Mouse (Mus musculus): ENCODE data around the gene Plekha4. TPM values are rescaled to one million over a fixed set of nuclear protein-coding genes. Genes with fewer than 3 reads are reported as not detected.
A peak's percentile ranks its signal among the peaks of the same experiment; 100 is the strongest.

Gene Plekha4
- polyA plus RNA-seq, 1 experiment from 2014 or later: 2.2 TPM

GRCm38 (mm10) chr7:45537602-45538001 lies 11.5 kb downstream of the Plekha4 start:
- CTCF ChIA-PET: interaction anchor here (0.7 to 1.8 kb wide), 3 partner anchors 9 to 67 kb away, joined by 3 to 6 read pairs (median 3); no protein-coding TSS in a partner anchor
- in situ Hi-C loops (cut with MboI; ENCODE audit: low pct_unique_long_range_greater_than_20kb): no loop called here
- TF ChIP-seq CTCF (IDR thresholded peaks at IDR 0.05): no peak
- ATAC-seq (no peak), DNase-seq (ENCODE audit: low read depth, low spot score) (no peak)
- no peaks in the 10 kb centered on the region for H3K27me3 ChIP-seq
- POLR2A ChIA-PET: interaction anchor here (1.4 kb wide), 1 partner anchor 13 kb away, joined by 3 read pairs; no protein-coding TSS in a partner anchor

- POLR2A ChIA-PET: interaction anchor here (0.7 to 1.4 kb wide), 5 partner anchors 13 to 33 kb away, joined by 3 to 4 read pairs (median 3); no protein-coding TSS in a partner anchor
- TF ChIP-seq CTCF (IDR thresholded peaks at IDR 0.05): no peak
- CTCF ChIA-PET: interaction anchor here (0.7 to 1.8 kb wide), 7 partner anchors 10 to 67 kb away, joined by 3 to 7 read pairs (median 4); no protein-coding TSS in a partner anchor
- no peak for DNase-seq (ENCODE audit: low read depth, low spot score)
- ATAC-seq: peak; percentile 65
- in situ Hi-C loops (cut with MboI; ENCODE audit: low pct_unique_long_range_greater_than_20kb): no loop called here
- no peaks in the 10 kb centered on the region for H3K27me3 ChIP-seq
These were observed 12.3 kb downstream of the Plekha4 start for GRCm38 (mm10) chr7:45538163-45539041.

DNA sequence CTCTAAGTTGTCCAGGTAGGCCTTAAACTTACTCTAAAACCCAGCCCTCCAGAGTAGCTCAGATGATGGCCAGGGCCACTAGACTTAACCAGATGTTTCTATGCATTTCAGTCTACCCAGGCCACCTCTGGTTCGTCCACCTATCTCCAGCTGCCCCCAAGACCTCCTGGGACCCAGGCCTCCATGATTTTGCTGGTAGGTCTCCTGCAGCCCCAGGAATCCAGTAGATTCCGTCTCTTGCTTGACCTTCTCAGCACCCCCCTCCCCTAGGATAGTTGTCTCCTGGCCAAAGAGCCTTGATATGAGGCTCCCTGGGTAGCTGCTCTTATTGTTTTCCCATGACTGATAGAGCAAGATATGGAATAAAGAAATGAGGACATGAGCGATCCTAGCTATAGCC lies 13.0 kb downstream of the Plekha4 start:
- ChIA-PET POLR2A (interaction anchor here (0.6 to 1.4 kb wide), 4 partner anchors 12 to 48 kb away, joined by 3 to 4 read pairs (median 3); no protein-coding TSS in a partner anchor), CTCF (interaction anchor here (0.8 to 1.8 kb wide), 7 partner anchors 16 to 68 kb away, joined by 3 to 7 read pairs (median 4); partner anchors contain the start of gene Nucb1)
- no peak for TF ChIP-seq CTCF (IDR thresholded peaks at IDR 0.05)
- ATAC-seq (no peak), DNase-seq (ENCODE audit: low read depth, low spot score) (no peak)
- H3K27me3 ChIP-seq: no peaks in the 10 kb centered on the region
- in situ Hi-C loops (cut with MboI; ENCODE audit: low pct_unique_long_range_greater_than_20kb): no loop called here

GRCm38 (mm10) chr7:45540213-45540612 lies 14.1 kb downstream of the Plekha4 start:
- POLR2A ChIA-PET: interaction anchor here (0.6 to 1.4 kb wide), 4 partner anchors 9 to 41 kb away, joined by 3 read pairs; no protein-coding TSS in a partner anchor
- ATAC-seq: no peak
- in situ Hi-C loops (cut with MboI; ENCODE audit: low pct_unique_long_range_greater_than_20kb): no loop called here
- DNase-seq (ENCODE audit: low read depth, low spot score): no peak
- TF ChIP-seq CTCF (IDR thresholded peaks at IDR 0.05): no peak
- no peaks in the 10 kb centered on the region for H3K27me3 ChIP-seq
- CTCF ChIA-PET: interaction anchor here (0.9 to 1.7 kb wide), 3 partner anchors 15 to 63 kb away, joined by 3 to 7 read pairs (median 4); no protein-coding TSS in a partner anchor

DNA sequence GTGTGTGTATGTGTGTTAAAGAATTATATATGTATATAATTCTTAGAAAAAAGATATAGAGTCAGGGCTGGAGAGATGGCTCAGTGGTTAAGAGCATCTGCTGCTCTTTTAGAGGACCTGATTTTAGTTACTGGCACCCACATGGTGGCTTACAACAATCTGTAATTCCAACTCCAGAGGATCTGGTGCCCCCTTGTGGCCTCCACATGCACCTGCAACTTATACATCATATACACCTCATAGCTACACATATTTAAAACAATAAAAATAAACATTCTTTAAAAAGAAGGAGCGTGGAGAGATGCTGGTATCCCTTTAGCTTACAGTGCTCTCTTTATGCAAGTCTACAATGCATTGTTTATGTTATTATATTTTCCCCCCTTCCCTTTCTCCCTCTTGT lies 18.4 kb downstream of the Plekha4 start:
- no peak for TF ChIP-seq CTCF (IDR thresholded peaks at IDR 0.05)
- DNase-seq (ENCODE audit: low read depth, low spot score): no peak
- no peak for ATAC-seq
- CTCF ChIA-PET: no interaction called here
- in situ Hi-C loops (cut with MboI; ENCODE audit: low pct_unique_long_range_greater_than_20kb): no loop called here
- no peaks in the 10 kb centered on the region for H3K27me3 ChIP-seq
- POLR2A ChIA-PET: interaction anchor here (0.8 kb wide), 1 partner anchor 78 kb away, joined by 5 read pairs; the partner anchor contains the start of gene Bax

DNA sequence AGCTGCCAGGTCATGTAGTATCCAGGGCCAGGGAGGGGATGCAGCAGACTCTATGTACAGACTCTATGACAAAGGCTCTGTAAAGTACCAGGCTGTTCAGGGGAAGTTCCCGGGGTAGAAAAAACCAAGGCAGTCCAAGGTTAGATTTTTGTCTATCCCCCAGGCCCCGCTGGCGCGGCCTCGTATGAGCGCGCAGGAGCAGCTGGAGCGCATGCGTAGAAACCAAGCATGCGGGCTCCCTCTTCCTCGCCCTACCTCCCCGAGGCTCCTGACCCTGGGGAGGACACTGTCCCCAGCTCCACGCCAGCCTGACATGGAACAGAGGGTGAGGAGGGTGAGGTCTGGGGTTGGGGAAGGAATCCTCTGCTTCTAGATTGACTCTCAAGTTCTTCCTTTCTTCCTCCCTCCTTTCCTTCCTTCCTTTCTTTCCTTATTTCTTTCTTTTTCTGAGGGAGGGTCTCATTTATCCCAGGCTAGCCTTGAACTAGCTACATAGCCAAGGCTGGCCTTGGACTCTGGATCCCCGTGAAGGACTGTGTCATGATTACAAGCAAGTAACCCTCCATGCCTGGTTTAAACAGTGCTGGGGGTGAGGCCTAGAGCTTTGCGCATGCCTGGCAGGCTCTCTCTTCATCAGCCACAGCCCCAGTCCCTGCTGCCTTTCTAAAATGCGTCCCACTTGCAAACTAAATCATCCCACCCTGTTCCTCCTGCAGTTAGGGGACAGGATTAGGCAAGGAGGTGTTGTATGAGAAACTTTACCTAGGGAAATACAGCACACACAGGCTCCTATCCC lies 23.7 kb downstream of the Plekha4 start:
- H3K27me3 ChIP-seq: no peaks in the 10 kb centered on the region
- no peak for DNase-seq (ENCODE audit: low read depth, low spot score)

DNA sequence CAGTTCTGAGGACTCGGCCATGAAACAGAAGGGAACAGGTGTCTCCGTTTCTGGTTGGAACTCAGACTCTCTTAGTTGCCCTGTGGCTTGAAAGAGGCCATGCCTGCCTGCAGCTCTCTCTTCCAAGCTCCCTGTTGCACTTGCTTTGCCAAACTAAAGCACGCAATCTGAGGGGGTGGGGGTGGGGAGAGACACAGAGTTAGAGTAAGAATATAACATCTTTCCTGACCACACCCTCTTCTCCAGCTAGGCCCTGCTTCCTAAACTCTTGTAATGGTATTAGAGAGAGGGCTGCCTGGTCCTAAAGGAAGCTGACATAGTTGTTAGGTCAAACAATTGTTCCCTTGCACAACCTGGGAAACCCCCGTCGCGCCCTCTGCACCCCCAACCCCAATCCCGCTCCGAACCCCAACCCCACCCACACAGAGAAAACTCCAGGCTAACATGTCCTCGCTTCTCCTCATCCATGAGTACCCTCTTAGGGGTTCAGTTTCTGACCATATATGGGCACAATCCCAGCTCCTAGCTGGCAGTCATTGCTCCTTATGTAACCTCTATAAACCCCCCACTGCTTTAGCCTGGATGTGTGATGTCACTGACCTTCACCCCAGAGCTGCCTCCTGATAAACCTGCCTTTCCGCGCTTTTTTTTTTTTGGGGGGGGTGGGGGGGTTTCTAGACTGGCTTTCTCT lies 24.8 kb downstream of the Plekha4 start:
- ChIA-PET CTCF (interaction anchor here (1.2 to 1.7 kb wide), 2 partner anchors 10 to 43 kb away, joined by 3 to 4 read pairs; no protein-coding TSS in a partner anchor), POLR2A (interaction anchor here (1.4 kb wide), 1 partner anchor 11 kb away, joined by 3 read pairs; no protein-coding TSS in a partner anchor)
- no peak for TF ChIP-seq CTCF (IDR thresholded peaks at IDR 0.05)
- H3K27me3 ChIP-seq: no peaks in the 10 kb centered on the region
- DNase-seq (ENCODE audit: low read depth, low spot score) (no peak), ATAC-seq (no peak)
- in situ Hi-C loops (cut with MboI; ENCODE audit: low pct_unique_long_range_greater_than_20kb): no loop called here

More for the DNA sequence above, 23.7 kb downstream of the Plekha4 start:
- in situ Hi-C loops (cut with MboI; ENCODE audit: low pct_unique_long_range_greater_than_20kb): no loop called here
- CTCF ChIA-PET: interaction anchor here (1.2 to 1.7 kb wide), 2 partner anchors 11 to 44 kb away, joined by 3 to 4 read pairs; no protein-coding TSS in a partner anchor
- POLR2A ChIA-PET: interaction anchor here (1.1 kb wide), 1 partner anchor 10 kb away, joined by 3 read pairs; no protein-coding TSS in a partner anchor
- TF ChIP-seq CTCF (IDR thresholded peaks at IDR 0.05): no peak
- no peak for ATAC-seq

- no peaks in the 10 kb centered on the region for H3K27me3 ChIP-seq
- ChIA-PET CTCF (interaction anchor here (1.7 kb wide), 1 partner anchor 42 kb away, joined by 3 read pairs; no protein-coding TSS in a partner anchor), POLR2A (interaction anchor here (1.4 kb wide), 1 partner anchor 12 kb away, joined by 3 read pairs; no protein-coding TSS in a partner anchor)
- in situ Hi-C loops (cut with MboI; ENCODE audit: low pct_unique_long_range_greater_than_20kb): no loop called here
- no peak for ATAC-seq
- no peak for DNase-seq (ENCODE audit: low read depth, low spot score)
- TF ChIP-seq CTCF (IDR thresholded peaks at IDR 0.05): no peak
These were observed 25.4 kb downstream of the Plekha4 start for GRCm38 (mm10) chr7:45551512-45551883.

DNA sequence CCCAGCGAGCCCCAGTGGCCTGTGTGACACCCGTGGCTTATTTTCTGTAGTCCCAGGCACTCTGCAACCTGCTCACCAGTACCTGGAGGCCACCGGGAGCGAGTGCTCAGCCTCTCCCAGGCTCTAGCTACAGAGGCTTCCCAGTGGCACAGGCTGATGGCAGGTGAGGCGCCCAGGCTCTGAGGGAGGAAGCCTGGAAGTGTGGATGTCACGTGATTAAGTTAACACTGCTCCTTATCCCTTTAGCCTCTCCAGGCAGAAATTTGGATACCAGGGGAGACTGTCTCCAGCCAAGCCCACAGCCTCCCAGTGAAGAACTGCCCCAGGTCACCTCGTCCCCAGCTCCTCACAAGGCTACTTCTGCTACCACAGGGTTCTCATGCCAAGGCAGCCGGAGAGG lies 27.4 kb downstream of the Plekha4 start:
- POLR2A ChIA-PET: interaction anchor here (1.6 kb wide), 1 partner anchor 11 kb away, joined by 5 read pairs; no protein-coding TSS in a partner anchor
- in situ Hi-C loops (cut with MboI; ENCODE audit: low pct_unique_long_range_greater_than_20kb): no loop called here
- CTCF ChIA-PET: interaction anchor here (1.5 to 1.6 kb wide), 2 partner anchors 17 to 54 kb away, joined by 3 read pairs; no protein-coding TSS in a partner anchor
- no peak for TF ChIP-seq CTCF (IDR thresholded peaks at IDR 0.05)
- no peaks in the 10 kb centered on the region for H3K27me3 ChIP-seq
- DNase-seq (ENCODE audit: low read depth, low spot score) (no peak), ATAC-seq (no peak)

Measured in Patski (cell line).